Mouse (Mus musculus) spleen, adult 2 months (tissue): Measurements from ENCODE around the gene Tmem213.

Experiments
- CTCF ChIP-seq: fragments of 200-500 bp; IDR thresholded peaks from 2 replicates; pipeline ENCODE4 v1.5.1; 2011; ENCODE audit warnings: mild to moderate bottlenecking, inconsistent platforms; ENCODE audit not compliant: insufficient read depth, insufficient read length, insufficient replicate concordance; ENCODE audit errors: extremely low read depth
- POLR2A ChIP-seq: fragments of 200-500 bp; IDR thresholded peaks from 2 replicates; pipeline ENCODE4 v1.6.1; 2011; ENCODE audit warnings: low read depth, low read length, inconsistent platforms

DNA sequence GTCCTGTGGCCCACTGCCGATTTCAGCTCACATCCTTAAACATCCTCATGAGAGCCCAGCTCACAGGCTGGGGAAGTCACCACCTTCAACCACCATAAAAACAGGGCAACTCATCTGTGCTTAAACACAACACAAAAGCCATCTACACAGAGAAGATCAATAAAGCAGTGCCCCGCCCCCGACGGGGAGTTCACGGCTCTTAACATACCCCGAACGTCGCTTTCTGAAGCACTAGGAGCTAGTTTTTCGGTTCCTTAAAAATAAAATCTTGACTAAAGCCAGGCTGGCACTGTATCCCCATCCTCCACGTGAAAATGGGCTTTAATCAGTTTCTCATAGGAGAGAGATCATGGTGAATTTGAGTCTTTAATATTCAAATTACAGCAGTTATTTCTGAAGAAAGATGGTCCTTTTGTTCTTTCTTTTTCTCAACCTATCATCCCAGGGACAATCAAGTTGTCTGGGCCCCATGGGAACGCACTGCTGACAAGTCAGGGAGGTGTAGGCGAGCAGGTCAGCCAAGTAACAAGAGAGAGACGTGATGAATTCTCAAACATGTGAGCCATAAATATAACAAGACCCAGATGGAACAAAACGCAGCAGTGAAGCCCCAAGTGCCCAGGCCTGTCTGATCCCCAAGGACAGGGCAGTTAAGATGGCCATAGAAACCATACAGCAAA, 53.9 kb downstream of the Tmem213 start:
- TF ChIP-seq CTCF = no peak
- no peak for TF ChIP-seq POLR2A
